Mouse (Mus musculus) E14TG2a.4 (cell line): ENCODE results near the gene Trpc1.

ENCODE experiments used
- CTCF ChIP-seq: conservative IDR thresholded peaks from 2 replicates; pipeline ENCODE4 v1.5.1; 2014; ENCODE audit warnings: low read length
- POU5F1 ChIP-seq: IDR thresholded peaks from 2 replicates; pipeline ENCODE4 v1.6.1; 2014; ENCODE audit warnings: low read length, borderline replicate concordance

GRCm38 (mm10) chr9:95747298-95747697, 2.9 kb downstream of the Trpc1 start:
- TF ChIP-seq CTCF (no peak), POU5F1 (no peak)
